11 mouse cellular contexts compared by ENCODE assay signal in genomic region chr9:60180114-60180513, GRCm38 (mm10).
"Had no signal": no experiment of that assay in that cellular context is flagged by ENCODE, and none has a peak within 500 bp of the region (broad histone marks: within the 10 kb centered on the region; RNA-seq: fewer than 3 reads in every experiment).

No protein-coding gene starts in this region.

- H3K9ac ChIP-seq: liver, embryonic 14.5 days; midbrain, embryonic 13.5 days had no signal

- ATAC-seq: hindbrain, postnatal 0 days; intestine, embryonic 16.5 days; midbrain, embryonic 13.5 days had no signal

- H3K36me3 ChIP-seq: midbrain, embryonic 13.5 days had no signal

- H3K9me3 ChIP-seq: midbrain, embryonic 13.5 days had no signal

- H3K4me3 ChIP-seq: midbrain, embryonic 13.5 days had no signal

- DNase-seq: kidney, adult 2 months; kidney, postnatal 36 days; layer of hippocampus, adult 9-11 months; lung, postnatal 10 days; right cerebral cortex, postnatal 14 days; thymus, adult 2 months; thymus, postnatal 25 days had no signal

- H3K27ac ChIP-seq: hindbrain, postnatal 0 days; liver, embryonic 14.5 days; midbrain, embryonic 13.5 days had no signal

- H3K27me3 ChIP-seq: midbrain, embryonic 13.5 days had no signal

- H3K4me2 ChIP-seq: midbrain, embryonic 13.5 days had no signal
